Mouse (Mus musculus): ENCODE data around the gene Pacsin2. TPM values are rescaled to one million over a fixed set of nuclear protein-coding genes. Genes with fewer than 3 reads are reported as not detected.

Gene Pacsin2
- total RNA-seq, 2 experiments from 2014 or later = 23.2 to 24.9 TPM

DNA sequence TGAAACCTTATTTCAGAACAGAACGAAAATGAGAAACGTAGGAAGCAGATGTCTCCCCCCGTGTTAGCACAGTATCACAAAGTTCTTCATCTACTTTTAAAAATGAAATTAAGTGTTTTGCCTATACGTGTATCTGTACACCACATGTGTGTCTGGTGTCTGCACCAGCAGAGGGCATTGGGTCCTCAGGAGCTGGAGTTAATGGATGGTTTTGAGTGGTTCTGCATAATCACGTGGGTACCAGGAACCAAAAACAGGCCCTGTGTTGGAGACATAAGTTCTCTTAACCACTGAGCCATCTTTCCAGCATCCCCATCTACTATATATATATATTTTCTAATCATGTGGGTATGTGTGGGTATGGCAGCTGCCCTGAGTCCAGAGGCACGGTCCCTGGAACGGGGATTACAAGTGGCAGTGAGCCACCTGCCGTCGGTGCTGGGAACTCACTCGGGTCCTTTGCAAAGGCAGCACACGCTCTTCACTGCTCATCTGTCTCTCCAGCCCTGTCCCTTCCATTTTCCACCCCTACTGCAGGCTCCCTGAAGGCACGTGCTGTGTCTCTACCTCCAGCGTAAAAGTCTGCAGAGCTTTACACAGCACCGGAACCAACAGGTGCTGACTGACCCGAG lies 118.4 kb downstream of the Pacsin2 start:
- intact Hi-C loops (cut with DNase I) = no loop called here
- no peak for DNase-seq

DNA sequence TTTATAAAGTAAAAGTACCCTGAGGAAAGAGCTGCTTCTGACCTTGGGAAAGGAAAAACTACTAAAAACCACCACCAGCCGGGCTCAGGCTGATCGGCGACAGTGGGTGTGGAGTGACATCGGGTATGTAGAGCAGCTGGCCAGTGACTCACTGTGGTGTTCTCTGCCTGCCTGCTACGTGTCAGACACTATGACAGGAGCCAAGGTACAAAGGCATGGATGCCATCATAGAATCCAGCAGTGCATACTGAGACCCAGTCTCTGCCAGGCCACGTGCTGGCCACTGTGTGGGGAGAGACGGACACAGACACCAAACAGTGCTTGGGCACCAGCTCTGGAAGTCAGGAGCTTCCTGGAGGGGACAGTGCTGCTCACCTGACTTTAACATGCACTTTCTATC lies 119.5 kb downstream of the Pacsin2 start:
- DNase-seq = no peak
- intact Hi-C loops (cut with DNase I) = no loop called here

DNA sequence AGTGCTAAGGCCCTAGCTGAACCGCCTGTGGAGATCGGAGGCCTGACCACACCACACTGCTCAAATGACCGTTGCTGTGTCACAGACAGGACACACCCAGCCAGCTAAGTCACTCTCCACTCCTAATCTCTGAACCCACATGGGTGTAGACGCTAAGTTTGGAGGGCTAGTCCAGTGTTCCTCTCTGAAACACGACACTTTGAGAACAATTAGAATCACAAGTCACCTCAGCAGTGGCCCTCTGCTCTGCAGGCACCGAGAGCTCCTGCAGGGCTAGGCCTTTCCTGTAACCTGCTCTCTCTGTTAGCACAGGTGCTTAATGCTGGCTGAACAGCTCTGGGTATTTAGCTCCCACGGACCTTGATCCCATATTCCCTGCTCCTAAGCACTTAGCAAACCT lies 120.2 kb downstream of the Pacsin2 start:
- intact Hi-C loops (cut with DNase I) = no loop called here
- DNase-seq = no peak

GRCm38 (mm10) chr15:83338908-83339307 lies 125.5 kb downstream of the Pacsin2 start:
- no peak for DNase-seq
- intact Hi-C loops (cut with DNase I) = loop anchor here (10.0 kb wide), 1 partner anchor 156 kb away; no protein-coding TSS in a partner anchor

DNA sequence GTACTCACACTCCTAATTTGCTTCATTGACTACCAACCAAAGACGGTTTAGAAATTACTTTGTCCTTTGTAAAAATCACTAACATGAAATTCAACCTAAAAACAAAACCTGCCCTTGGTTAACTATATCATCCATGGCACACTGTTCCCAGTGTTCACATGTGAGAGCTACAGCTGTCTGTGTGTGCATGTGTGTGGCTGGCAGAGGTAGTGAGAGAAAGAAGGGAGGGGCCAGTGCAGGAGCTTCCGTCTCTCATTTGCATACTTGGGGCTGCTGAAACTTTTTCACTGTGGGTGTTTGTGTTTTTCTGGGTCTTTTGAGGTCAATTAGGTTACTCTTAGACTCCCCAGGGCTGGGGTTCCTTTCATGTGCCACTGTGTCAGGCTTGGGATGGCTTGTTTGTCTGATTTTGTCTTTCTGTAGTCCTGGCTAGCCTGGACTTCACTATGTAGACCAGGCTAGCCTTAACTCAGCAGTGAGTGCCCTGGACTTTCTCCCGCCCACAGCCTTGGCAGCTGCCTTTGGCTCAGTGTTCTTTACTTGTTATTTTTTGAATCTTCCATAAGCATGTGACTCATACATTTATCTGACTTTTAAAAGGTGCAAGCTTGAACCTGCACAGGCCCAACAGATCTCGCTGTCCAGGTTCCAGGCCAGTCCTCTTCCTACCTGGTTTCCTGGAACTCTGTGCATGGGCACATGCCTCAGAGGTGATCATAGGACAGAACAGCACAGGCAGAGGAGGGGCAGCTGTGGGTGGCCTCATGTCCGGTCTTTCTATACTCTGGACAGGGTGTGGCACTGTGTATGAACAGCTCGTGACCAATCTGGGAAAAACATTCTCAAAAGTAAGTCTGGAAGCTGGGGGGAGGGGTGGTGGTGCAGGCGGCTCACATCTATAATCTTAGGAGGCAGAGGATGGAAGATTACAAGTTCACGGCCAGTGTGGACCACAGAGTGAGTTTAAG lies 126.2 kb downstream of the Pacsin2 start:
- no peak for DNase-seq
- intact Hi-C loops (cut with DNase I) = loop anchor here (10.0 kb wide), 1 partner anchor 157 kb away; no protein-coding TSS in a partner anchor

- DNase-seq = no peak
Measured at GRCm38 (mm10) chr15:83332373-83332772, 132.0 kb downstream of the Pacsin2 start.

GRCm38 (mm10) chr15:83328952-83329351 lies 135.5 kb downstream of the Pacsin2 start:
- DNase-seq = no peak
- intact Hi-C loops (cut with DNase I) = no loop called here

More at GRCm38 (mm10) chr15:83332373-83332772, 132.0 kb downstream of the Pacsin2 start:
- intact Hi-C loops (cut with DNase I) = loop anchor here (10.0 kb wide), 1 partner anchor 162 kb away; no protein-coding TSS in a partner anchor

Other genes with a start within 250 kb of the Pacsin2 start
- gene A4galt, start 212.8 kb downstream of the Pacsin2 start, total RNA-seq (2021) = 1 to 10 TPM; 3.1 to 3.9 TPM
- 10 to 100 TPM; 27.9 to 30.2 TPM for gene Arfgap3, start 114.4 kb downstream of the Pacsin2 start, total RNA-seq (2021)
- gene Ttll1, start 46.3 kb upstream of the Pacsin2 start, total RNA-seq (2021) = 10 to 100 TPM; 70.6 to 71.9 TPM
- not detected for gene Bik, start 62.3 kb upstream of the Pacsin2 start, total RNA-seq (2021)
- gene Tspo, start 99.0 kb upstream of the Pacsin2 start, total RNA-seq (2021) = 1 to 10 TPM; 2.9 to 3.8 TPM
- gene Mcat, start 99.2 kb upstream of the Pacsin2 start, total RNA-seq (2021) = 10 to 100 TPM; 31.1 to 34.7 TPM
- 10 to 100 TPM; 28.4 to 30.8 TPM for gene Ttll12, start 130.6 kb upstream of the Pacsin2 start, total RNA-seq (2021)